Mouse (Mus musculus) layer of hippocampus, adult 18-20 months (tissue): ENCODE data around the gene Sphk2. TPM values are rescaled to one million over a fixed set of nuclear protein-coding genes. Genes with fewer than 3 reads are reported as not detected.

Experiments
- DNase-seq, 2 experiments: peaks; one replicate each; pipeline ENCODE4 v3.0.0; 2022; ENCODE audit warnings: low spot score in 2 of 2
- total RNA-seq, 2 experiments: library from RNA; stranded (reverse); gene quantifications; 2 replicates each; pipeline ENCODE4 v1.2.3; 2021

Gene Sphk2
- total RNA-seq, 2 experiments from 2014 or later, result 35.8 to 37.2 TPM

DNA sequence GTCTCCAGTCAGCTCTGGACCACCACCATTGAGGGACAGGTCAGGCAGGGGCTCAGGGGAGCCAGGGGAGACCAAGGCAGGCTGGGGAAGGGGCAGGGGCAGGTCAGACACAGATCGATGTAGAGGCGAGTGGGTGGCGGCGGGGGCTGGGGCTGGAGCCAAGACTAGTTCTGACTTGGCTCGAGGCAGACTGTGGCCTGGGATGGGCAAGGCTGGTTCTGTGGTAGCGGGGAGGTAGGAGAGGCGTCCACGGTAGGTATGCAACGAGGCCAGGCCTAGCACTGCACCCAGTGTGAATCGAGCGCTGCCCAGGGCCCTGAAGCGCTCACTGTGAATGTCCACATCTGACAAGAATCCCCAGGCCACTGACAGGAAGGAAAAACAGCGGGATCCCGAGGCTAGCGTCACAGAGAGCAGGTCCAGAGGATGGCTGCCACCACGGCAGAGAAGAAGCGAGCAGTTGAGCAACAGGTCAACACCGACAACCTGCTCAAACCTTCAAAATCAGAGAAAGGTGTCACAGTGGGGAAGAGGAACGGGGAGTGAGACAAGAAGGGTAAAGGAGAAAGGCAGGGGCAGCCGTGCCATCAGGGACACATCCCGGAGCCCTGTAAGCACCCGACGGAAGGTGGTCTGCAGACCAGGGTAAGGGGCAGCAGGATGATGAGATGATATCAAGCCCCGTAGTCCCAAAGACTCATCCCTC lies 6.3 kb downstream of the Sphk2 start:
- DNase-seq, result no peak

DNA sequence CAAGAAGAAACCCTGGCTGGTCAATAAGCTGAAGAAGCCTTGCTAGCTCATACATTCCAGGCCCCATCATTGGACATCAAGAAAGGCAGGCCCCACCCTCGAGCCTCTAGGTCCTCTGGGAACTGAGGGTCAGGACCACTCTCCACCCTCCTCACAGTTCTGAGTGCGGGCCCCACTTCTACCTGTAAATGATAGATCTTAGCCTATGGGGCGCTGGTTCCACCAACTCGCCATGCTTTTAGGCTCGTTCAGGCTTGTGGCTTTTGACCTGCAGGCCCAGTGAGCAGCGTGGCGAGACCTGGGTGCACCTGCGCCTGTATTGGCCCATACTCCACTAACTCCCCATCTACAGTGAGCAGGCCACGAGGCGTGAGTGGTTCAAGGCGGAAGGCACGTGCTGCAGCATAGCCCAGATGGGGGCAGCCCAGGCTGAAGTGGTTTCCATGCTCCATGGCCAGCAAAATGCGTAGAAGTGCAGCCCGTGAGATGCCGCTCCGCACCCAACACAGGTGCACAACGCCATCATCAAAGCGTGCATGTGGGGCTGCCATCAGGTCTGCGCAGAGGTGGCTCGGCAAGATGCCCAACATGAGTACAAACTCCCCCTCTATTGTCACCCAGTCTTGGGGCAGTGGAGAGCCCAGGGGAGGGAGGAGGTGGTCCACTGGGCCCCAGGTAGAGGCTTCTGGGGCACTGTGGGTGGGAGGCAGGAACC lies 7.2 kb downstream of the Sphk2 start:
- no peak for DNase-seq

DNA sequence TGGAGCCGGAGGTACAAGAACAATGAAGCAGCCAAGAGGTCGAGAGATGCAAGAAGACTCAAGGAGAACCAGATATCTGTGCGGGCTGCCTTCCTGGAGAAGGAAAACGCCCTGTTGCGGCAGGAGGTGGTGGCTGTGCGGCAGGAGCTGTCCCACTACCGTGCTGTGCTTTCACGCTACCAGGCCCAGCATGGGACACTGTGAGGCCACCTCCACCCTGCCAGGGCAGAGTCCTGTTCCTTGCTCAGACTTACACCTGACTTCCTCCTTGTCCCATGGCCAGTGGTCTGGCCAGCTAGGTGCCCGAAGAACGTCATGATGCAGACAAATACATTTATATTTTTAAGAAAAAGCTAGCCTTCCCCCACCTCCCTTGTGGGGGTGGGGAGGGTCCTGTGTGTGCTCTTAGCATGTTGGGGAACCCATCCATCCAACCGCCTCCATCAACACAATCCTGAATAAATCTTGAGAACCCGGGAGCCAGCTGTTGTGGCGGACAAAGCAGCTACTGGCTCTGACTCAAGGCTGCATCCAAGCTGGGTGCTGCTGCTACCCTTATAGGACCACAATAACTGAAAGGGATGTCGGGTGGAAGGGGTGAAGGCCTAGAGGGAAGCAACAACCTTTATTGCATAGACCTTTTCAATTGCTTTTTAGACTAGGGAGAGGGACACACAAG lies 8.0 kb downstream of the Sphk2 start:
- no peak for DNase-seq

DNA sequence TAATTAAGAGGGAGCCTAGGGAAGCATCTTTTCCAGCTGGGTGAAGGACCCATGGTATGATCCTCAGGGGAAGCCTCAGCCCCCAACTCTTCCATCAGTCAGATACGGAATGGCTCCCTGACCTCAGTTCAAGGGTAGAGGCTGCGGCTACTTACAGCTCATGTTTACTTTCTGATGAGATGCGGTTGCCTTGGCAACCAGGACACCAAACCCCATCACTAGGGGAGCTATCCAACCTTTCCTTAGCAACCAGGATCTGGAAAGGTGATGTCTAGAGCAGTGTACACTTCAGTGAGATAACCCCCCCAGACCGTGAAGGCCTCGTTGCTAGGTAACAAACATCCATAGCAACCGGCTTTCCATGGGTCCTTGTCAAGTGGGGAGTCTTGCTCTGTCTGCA lies 8.8 kb downstream of the Sphk2 start:
- DNase-seq, result no peak

DNA sequence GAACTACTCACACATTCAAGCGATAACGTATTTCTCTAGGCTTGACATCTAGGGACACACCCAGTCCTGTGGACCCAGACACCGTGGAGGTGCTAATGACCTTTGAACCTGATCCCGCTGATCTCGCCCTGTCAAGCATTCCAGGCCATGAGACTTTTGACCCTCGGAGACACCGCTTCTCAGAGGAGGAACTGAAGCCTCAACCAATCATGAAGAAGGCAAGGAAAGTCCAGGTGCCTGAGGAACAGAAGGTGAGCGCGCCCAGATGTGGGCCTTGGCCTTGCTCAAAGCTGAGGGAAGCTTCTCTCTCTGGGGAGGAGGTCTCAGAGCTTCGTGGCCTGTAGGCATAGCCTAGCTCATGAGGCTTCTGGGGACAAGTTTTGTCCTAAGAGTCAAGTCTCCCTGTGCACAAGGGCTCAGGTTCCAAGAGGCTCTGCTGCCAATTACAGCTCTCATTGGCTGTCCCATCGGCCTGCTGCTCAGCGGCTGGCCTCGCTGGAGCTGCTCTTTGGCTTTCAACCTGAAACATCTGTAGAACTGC lies 9.5 kb downstream of the Sphk2 start:
- DNase-seq, result no peak

DNA sequence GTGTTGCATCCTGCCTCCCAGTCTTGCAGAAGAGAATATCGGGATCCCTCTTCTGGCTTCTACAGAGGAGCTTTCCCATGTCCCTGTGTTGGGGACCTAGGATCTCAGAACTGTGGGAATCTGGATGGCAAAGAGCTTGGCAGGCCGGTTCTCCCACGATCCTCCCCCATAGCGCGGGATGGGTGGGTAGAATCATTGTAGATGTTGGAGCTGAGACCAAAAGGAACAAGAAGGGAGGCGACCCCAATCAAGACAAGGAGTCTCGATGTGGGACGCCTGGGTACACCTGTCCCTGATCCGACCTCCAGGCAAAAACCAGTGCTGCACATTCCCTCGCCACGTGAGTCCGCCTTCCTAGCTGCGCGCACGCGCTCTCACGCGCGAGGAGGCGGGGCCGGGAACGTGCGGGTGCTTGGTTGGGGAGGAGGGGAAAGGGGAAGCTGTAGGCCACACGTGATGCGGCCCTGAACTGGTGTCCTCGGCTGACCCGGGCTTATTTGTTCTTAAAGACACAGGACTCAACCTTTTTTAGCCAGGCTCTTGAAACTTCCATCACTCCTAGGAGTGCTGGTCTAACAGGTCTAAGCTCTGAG lies 10.3 kb downstream of the Sphk2 start:
- DNase-seq, result peak; percentile 93 to 94

DNA sequence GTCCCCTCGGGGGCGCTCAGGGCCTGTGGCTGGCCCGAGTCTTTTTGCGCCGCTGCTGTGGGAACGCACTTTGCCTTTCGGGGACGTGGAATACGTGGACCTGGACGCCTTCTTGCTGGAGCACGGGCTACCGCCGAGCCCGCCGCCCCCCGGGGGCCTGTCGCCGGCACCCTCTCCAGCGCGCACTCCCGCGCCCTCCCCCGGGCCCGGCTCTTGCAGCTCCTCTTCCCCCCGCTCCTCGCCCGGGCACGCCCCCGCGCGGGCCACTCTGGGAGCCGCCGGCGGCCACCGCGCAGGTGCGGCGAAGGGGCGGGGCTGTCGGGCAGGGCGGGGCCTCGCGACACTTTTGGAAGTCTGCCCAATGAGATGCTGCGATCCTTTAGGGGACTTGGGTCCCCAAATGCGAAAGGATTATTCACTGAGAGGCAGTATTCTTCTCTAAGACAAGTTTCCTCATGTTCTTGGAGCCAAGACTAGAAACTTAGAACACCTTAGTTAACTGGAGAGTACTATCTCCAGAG lies 11.0 kb downstream of the Sphk2 start:
- peak; percentile 82 to 83 for DNase-seq

DNA sequence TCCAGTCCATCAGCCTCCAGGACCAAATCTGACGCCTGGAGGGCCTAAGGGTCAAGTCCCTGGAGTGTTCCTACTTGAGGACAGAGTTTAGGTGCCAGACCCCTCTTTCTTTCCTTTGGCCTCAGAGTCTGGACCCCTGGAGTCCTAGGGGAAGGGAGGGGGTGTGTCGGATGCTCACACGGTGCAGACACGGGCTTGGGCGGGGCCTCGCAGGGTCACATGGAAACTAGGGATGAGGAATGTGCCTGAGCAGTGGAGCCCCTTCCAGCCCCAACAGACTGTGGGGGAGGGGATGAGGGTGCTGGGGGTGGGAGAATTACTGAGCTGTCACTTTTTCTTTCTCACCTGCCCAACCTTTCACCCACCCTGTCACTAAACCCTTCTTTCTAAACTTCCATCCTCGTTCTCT lies 11.9 kb downstream of the Sphk2 start:
- DNase-seq, result peak; percentile 80 to 81

DNA sequence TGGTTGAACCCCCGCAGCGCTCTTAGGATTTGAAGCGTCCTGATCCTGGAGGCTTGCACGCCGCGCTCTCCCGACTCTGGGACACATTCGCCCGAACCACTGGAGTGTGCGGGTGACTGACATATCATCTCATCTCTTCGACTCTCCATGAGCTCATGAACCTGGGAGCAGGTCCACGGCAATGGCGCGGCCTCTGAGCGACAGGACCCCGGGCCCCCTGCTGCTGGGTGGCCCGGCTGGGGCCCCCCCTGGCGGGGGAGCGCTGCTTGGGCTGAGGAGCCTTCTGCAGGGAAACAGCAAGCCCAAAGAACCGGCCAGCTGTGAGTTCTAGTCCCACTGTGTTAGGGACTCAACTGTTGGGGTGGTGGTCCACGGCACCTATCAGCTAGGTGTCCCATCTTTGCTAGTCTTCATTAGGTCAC lies 12.3 kb downstream of the Sphk2 start:
- no peak for DNase-seq

DNA sequence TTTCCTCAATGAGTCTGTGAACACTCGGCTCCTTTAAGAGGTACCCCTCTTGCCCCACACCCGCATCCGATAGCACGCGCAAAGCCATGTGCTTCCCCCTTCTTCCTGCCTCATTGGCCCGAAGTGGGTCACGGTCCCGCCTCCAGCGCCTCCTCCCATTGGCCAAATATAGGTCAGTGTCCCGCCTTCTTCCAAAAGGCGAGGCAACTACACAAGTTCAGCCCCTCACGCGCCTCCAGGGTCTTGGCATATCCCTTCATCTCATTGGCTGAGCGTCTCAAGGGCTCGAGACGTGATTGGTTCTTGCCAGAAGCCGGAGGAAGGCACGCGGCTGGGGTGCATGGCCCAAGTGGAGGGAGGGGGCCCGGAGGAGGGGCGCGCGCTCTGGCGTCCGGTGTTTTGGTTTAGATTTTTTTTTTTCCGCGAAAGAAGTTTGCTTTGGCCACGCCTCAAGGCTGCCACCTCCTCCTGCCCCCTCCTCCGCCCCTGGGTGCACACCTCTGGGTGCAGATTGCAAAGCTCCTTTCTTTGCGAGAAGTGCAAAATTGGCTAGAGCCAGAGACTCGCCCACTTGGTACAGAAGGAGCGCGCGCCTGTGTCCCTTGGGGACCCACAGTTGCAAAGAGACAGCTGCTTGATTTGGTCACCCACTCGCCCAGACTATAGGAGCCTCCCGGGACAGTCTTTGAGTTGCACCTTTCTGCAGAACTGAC lies 12.9 kb downstream of the Sphk2 start, which contains the start of gene Dbp:
TSS of gene Dbp (plus strand) at position 359 of the 713 bp plus-strand sequence.
- peak; percentile 100 for DNase-seq

DNA sequence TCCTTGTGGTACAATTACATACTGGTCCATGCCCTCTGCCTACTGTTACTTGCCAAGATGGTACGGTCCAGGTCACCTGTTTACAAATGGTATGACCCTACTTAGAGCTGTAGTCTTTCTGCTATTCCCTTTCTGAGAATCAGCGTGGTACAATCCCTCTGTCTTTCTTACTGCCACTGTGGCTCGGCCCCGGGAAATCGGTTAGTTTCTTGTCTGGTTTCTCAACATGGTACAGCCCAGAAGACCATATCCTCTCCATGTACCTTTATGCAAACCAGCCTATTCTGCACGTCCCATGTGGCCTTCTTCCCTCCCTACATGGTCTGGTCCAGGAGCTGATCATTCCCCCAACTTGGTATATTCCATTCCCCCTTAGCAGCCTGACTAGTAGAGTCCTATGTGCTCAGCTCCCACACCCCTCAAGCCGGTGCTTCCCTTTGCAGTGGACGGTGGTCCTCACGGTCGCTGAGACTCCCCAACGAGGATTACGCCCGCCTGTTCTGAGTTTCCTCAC lies 13.7 kb downstream of the Sphk2 start:
- peak; percentile 76 to 85 for DNase-seq

DNA sequence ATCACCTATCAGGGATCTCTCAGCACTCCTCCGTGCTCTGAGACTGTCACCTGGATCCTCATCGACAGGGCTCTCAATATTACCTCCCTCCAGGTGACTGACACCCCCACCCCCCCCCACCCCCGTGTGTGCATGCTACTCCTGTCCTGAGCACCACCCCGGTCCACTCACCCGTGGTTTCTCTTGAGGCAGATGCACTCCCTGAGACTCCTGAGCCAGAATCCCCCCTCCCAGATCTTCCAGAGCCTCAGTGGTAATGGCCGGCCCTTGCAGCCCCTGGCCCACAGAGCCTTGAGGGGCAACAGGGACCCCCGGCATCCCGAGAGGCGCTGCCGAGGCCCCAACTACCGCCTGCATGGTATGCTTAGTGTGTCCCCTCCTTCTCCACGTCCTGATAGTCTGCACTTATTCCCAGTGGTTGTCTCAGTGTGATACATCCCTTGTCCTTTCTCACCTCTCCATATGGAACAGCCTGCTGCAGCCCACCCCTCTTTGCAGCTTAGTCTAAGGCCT lies 14.2 kb downstream of the Sphk2 start:
- DNase-seq, result no peak

DNA sequence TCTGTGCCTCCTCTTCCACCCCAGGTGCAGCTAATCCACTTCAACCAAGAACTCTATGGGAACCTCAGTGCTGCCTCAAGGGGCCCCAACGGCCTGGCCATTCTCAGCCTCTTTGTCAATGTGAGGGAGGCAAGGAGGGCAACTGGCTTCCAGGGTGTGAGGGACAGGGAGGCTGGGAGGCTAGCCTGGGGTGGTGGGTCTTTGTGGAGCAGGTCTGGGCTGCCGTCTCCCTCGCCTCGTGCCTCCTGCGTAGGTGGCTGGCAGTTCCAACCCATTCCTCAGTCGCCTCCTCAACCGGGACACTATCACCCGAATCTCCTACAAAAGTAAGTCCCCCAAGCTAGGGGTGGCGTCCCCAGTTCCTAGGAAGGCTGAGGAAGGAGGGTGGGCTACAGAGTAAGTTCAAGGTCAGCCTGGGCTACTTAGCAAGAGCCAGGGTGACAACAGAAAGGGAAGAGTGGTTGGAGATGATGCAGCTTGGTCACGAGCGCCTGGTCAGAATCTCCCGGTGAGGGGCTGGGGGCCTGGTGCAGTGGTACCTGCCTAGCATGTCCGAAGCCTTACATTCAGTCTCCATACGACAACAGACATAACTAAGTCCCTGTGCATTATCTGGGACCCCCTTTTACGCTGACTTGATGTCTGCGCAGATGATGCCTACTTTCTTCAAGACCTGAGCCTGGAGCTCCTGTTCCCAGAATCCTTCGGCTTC lies 14.8 kb downstream of the Sphk2 start:
- no peak for DNase-seq

DNA sequence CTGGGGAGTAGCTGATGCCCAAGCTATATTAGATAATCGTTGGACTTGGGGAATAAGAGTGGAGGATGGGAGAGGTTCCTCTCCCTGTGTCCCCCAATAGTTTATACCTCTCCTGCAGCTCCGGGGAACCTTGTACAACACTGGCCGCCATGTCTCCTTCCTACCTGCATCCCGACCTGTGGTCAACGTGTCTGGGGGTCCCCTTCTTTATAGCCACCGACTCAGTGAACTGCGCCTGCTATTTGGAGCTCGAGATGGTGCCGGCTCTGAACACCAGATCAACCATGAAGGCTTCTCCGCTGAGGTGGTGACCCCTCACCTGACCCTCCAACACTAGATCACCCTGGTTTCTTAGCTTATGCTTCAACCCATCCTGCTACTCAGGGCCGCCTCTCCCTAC lies 15.5 kb downstream of the Sphk2 start:
- DNase-seq, result no peak

DNA sequence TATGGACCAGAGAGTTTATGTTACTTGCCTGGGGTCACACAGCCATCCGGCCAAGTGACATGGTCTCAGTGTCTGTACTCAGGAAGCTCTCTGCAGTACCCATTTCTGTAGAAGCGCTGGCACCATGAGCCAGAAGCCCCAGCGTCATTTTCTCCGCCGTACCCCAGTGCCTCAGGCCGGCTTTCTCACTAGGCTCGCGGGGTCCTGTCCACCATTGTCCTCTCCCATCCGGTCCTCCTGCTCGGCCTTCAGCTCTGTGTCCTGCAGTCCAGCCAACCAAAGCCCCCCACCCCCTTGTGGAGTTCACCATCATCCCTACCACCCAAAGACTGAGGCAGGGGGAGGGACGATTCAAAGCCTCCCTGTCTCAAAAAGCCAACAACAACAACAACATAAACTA lies 16.2 kb downstream of the Sphk2 start:
- no peak for DNase-seq

DNA sequence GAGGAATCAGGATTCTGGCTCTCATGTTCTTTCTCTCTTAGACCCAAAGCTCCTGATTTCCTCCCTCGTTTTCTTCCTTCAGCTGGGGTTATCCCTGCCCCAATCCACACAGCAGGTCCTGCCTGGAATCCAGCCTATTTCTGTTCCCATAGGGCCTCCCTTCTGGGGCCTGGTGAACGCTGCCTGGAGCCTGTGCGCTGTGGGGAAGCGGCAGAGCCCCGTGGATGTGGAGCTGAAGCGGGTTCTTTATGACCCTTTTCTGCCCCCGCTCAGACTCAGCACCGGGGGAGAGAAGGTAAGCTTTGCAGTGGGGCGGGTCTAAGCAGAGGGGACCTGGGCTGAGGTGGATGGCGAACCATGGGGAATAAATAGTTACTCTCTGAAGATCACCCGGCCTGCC lies 16.7 kb downstream of the Sphk2 start:
- DNase-seq, result no peak

DNA sequence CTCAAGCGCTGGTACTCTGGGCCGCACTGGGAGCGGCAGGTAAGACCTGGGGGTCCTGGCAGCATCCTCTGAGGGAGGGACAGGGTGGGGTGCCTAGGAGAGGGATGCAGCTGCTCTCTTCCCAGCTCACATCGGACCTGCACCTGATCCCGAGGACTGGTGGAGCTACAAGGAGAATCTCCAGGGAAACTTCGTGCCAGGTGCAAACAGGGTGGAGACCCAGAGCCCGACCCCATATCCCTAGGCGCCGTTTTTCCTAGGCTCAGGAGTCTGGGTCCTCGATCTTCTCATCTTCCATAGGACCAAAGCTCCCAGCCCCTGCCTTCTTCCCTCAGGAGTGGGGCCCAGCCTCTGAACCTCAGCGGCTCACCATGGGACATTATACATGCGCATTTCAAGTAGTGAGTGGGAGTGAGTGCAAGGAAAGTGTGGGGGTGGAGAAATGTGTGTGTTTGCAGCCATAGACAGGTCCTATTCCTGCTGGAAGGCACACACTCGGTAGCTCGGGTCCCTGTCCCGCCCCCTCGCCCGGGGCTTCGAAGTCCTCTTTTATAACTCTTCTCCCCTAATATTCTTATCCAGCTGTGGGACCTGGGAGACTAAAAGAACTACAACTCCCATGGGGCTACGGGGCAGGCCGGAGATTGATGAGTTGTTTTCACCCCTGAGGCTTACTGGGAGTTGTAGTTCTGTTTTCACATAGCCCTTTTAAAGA lies 17.3 kb downstream of the Sphk2 start:
- DNase-seq, result peak; percentile 79 to 93

DNA sequence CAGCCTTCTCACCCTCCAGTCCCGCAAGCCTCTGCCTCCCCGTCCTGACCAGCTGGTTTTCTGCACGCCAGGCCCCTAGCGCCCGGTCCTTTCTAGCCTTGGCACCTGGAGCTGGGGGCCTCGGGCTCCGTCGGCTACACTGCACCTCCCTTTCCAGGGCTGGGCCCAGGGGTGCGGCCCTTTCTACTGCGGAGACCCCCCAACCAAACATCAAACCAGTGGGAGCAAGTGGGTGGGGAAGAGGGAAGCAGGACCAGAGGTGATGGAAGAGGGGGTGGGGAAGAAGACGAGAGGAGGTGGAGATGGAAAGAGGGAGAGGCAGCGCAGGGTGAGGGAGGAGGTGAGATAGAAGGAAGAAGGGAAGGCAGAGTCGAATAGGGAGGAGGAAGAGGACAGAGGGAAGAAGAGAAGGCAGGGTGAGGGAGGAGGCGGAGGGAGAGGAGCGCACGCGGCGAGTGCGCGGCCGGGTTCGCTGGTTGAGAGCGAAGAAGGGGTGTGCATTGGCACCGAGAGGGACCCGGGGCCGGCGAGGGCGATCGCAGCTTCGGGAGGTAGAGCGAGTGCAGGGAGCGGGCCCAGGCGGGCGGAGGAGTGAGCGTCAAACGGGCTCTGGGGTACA lies 18.2 kb downstream of the Sphk2 start, which contains the start of gene Car11:
TSS of gene Car11 (plus strand) at position 321 of the 619 bp plus-strand sequence.
- DNase-seq, result no peak
